Mouse (Mus musculus) gastrocnemius, postnatal 14 days (tissue): ENCODE measurements around the gene Mrpl55. TPM values are rescaled to one million over a fixed set of nuclear protein-coding genes. Genes with fewer than 3 reads are reported as not detected.
A peak's percentile ranks its signal among the peaks of the same experiment; 100 is the strongest.

Source experiments
- DNase-seq: peaks from one replicate; pipeline ENCODE4 v3.0.0; 2021; ENCODE audit warnings: mixed read lengths
- intact Hi-C: fragments of 180-260 bp; cut with DNase I; formaldehyde crosslinking; loops from one replicate; pipeline ENCODE4 v1.15.1; 2025; ENCODE audit warnings: low total_unique reads
- long read RNA-seq, 2 experiments: library from polyadenylated mRNA; stranded (forward); transcript quantifications; one replicate each; pipeline ENCODE4 v2.0.0; 2021
- total RNA-seq, 2 experiments: library from RNA; stranded (reverse); gene quantifications; 2 replicates each; pipeline ENCODE4 v1.2.3; 2021

Gene Mrpl55
- 10 to 100 TPM; 36.6 to 44.3 TPM for total RNA-seq
- long read RNA-seq, experiment 1, transcript Mrpl55-203 (4 exons, 792 nt), result minor isoform, 9 of 75 reads
- long read RNA-seq, experiment 1, transcript Mrpl55-205 (4 exons, 718 nt), result minor isoform, 6 of 75 reads
- long read RNA-seq, experiment 1, transcript Mrpl55-201 (4 exons, 940 nt), result major isoform, 43 of 75 reads
- long read RNA-seq, experiment 1, partial matches to known transcripts, result 1 of 75 reads
- long read RNA-seq, experiment 1, other reads (novel, unspliced or antisense), result 13 of 75 reads
- long read RNA-seq, experiment 2, transcript Mrpl55-201 (4 exons, 940 nt), result major isoform, 34 of 72 reads
- long read RNA-seq, experiment 2, transcript Mrpl55-205 (4 exons, 718 nt), result minor isoform, 9 of 72 reads
- long read RNA-seq, experiment 2, transcript Mrpl55-203 (4 exons, 792 nt), result minor isoform, 15 of 72 reads
- long read RNA-seq, experiment 2, partial matches to known transcripts, result 0 of 72 reads
- long read RNA-seq, experiment 2, other reads (novel, unspliced or antisense), result 11 of 72 reads

DNA sequence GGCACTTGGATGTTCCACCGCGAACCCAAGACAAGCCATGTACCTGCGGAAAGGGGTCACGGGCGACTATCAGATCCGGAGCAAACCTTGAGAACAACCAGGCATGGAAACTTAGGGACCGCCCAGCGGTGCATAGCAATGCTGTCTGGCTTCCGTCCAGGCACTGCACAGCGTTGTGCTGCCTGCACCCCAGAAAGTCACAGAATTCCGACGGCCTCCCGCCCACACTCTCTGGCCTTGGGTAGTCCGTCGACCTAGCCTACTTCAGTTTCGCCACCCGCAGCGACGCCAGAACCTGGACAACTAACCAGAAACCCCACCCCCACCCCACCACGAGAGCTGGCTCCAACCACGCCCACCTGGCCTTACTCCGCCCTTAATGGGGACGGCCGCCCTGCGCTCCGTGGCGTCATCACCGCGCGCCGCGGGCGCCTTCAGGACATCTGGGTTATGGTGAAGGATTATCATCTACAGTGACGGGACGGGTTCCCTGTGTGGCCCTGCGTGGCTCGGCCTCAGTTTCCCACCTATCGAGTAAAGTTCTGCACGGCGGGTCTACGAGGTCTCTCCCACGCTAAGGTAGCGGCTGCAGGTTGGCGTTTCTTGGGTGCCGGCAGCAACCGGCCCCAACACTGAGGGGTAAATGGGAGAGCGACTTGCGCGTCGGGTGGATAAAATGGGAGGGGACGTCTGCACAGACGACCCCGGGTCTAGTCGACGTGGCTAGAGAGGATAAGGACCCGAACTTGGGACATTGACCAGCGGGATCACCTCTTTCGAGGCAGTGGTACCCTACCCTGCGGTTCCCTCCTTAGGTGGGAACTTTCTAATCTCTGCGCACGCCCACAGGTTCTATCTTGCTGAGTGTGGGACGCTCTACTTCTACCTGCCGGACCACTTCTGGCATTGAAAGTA, at the start of gene Mrpl55:
TSS of gene Mrpl55 (plus strand) at position 406 of the 915 bp plus-strand sequence.
- intact Hi-C loops, result no loop called here
- peak; percentile 97 for DNase-seq

DNA sequence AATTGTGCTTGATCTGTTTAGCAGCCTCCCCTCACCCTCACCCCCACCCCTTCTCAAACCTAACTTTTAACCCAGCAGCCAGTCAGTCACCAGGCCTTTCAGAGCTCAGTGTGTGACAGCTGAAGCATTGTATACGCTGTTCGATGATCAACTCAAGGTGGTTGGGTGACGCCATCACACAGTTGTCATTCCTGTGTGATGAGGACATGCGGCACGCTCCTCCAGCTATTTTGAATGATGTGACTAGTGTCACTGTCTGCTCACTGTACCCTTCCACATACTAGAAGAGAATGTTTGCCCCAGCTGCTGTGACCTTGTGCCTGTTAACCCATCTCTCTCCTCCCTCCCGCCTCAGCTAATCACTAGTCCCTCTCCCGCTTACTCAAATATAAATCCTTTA, 48.1 kb upstream of the Mrpl55 start:
- intact Hi-C loops, result no loop called here
- DNase-seq, result no peak

DNA sequence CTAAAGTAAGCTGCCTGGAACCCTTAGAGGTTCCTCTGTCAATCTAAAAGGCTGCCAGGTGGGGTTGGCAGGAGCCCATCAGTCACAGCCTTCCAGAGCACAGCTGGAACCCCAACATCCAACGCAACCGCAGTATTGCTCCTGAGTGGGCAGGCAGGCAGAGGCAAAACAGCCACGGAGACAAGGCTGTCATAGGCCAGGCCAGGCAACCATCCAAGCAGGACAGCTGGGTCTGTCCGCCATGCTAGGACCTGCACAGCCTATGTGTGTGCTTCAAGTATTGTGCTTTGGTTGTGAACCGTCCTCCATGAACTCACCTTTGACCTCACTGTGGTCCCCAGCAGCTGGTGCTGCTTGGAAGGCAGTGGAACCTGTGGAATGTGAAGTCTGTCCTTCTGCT, 46.4 kb upstream of the Mrpl55 start:
- intact Hi-C loops, result no loop called here
- DNase-seq, result no peak

DNA sequence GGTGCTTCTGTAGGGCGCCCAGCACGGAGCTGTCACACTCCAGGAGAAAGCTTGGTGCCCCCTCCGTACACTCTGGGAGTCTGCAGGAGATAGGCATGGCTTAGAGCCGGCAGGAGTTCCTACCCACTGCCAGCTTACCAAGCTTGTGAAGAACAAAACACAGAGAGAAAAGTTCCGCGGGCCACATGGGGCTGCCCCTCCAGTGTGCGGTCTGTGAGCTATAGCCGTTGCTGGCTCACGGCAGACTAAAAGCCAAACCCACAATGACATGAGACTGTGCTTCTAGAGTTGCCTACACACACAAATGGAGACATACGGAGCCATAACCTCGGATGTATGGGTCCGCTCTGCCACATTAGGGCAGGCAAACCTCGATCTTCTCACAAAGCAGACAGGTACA, 43.2 kb upstream of the Mrpl55 start:
- intact Hi-C loops, result no loop called here
- no peak for DNase-seq

DNA sequence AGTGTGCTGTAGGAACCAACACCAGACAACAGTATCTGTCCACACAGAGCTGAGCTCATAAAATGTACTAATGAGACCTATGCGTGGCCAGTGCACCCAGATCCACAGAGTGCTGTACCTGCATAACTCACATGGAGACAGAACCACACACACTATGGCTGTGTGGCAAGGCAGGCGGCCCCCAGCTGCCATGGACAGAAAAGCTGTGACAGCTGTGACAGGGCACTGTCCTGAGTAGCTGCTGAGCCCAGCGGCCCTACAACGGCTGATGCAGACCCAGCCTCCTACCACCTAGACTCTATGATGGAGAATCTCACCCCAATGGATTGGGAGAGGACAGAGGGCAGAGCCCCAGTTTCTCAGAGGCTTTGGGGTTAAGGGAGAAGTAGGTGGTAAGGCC, 42.7 kb upstream of the Mrpl55 start:
- intact Hi-C loops, result no loop called here
- no peak for DNase-seq

DNA sequence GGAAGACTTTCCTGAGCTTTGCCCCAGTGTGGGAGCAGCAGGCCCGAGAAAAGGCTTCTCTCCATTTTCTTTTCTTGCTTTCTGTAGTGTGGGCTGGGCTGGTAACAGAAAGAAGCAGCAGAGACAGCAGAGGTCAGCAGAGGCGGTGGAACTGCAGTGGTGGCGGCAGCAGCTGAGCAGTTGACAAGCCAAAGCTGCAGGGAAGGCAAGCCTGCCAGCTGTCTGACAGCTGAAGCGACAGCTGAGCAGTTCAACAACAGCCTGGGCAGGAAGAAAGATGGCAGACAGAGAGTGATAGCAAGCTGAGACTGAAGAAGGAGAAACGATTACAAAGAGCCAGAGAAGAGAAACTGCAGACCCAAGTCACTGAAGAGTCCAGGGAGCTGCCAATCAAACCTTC, 40.9 kb upstream of the Mrpl55 start:
- DNase-seq, result peak; percentile 73
- intact Hi-C loops, result no loop called here

DNA sequence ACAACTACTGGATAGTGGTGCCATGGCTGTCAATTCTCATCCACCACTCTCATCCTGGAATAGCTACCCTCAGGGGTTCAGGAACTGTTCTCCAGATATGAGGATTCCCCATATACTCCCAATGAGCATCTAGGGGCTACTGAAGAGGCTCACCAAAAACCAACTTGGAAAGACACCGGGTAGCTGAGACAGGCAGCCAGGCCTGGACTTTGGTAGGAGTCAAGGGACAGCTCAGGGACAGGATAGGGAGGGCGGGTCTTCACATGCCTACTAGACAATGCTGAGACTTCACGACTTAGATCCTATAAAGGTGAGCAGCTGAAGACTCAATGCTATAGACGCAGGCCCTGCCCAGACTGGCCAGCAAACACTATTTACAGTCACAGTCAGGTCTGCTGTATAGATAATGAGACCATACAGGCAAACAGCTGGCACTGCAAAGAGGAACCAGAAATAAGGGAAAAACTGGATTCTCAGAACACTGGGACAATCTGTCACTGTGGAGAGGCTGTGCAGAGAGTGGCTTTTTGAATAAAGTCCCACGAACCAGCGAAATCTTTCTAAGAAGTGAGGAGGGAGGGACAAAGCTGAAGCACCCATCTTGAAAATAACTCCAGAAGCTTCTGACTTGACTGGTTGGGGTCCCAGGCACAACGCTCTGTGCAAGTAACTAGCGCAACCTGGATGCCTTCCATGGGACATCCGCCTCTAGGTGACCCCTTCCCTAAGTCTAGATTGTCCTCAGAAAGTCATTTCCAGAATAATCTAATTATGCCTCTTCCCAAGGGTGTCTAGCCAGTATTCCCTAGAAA, 39.6 kb upstream of the Mrpl55 start:
- no peak for DNase-seq
- intact Hi-C loops, result no loop called here

DNA sequence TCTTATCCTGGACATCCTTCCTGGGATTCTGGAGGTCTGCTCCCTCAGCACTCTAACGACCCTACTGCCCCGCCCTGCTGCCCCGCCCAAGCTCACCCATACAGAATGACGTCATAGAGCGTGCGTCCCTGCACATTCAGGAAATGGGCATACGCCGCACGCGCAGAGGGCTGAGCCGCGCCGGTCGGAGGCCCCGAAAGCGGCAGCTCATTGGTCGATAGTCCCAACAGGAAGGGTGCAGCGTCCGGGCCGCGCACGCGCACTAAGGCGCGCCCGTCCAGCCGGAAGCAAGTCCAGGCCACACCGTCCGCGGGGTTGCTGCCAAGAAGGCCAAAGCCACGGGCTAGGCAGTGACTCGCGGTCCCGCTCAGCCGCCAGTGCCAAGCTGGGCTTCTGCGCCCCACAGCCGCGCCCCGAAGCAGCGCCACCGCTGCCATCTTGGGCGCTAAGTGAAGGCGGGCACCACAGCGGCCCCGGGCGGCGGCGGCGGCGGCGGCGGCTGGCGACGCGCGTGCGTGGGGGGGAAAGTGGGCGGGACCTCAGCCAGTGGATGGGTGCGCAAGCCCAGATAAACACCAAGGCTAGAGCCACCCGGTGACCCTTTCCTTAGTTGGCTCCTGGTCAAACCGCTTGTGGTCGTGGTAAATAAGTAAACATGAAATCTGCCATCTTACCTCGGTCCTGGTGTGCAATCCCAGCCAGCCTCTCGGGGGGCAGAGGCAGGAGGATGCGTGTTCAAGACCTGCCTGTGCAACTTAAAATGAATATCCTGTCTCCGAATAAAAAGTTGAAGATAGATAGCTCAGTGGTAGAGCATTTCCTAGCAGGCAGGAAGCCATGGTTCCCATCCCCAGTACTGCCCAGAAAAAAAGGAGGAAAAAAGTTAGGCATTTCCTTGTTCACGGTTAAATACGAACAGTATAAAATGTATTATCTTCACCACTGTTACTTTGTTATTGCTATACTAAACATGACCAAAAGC, 38.7 kb upstream of the Mrpl55 start, which contains the start of gene Iba57:
TSS of gene Iba57 (minus strand) at position 485 of the 982 bp plus-strand sequence.
- intact Hi-C loops, result no loop called here
- DNase-seq, result peak; percentile 96

DNA sequence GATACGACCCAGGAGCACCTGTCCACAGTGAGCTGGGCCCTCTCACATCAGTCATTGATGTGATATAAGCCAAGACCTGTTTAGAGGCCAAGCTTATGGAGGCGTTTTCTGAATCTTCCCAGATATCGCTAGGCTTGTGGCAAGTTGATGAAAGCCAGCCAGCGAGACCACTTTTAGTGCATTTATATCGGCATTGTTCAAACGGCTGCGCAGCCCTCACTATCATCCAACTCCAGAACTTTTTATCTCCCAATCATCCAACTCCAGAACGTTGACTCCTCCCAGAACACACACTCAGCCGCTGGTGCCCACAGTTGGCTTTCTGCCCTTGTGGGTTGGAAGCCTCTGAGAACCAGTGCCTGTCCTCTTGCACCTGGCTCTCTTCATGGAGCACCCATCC, 37.9 kb upstream of the Mrpl55 start:
- DNase-seq, result no peak
- intact Hi-C loops, result no loop called here

DNA sequence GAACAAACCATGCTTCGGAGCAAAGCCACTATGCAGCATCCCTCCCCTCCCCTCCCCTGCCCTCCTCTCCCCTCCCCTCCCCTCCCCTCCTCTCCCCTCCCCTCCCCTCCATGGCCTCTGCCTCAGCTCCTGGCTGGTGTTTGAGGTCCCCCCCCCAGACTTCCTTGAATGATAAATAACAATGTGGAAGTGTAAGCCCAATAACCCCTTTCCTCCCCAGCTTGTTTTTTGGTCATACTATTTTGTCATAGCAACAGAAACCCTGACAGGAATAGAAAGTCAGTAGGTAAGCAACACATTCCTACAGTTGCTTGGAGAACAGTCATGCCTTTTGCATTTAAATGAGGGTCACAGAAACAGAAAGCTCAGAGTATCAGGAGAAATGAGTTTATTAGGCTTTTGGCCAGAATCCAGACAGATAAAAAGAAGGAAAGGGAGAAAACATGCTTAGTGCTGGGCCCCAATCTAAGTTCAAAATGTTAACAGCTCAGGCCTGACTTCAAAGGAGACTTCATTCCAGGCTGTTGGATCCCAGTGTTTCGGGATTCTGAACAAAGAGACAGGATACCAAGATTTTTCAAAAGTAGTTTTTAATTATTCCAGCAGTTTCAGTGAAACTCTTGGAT, 36.6 kb upstream of the Mrpl55 start:
- DNase-seq, result no peak
- intact Hi-C loops, result no loop called here

DNA sequence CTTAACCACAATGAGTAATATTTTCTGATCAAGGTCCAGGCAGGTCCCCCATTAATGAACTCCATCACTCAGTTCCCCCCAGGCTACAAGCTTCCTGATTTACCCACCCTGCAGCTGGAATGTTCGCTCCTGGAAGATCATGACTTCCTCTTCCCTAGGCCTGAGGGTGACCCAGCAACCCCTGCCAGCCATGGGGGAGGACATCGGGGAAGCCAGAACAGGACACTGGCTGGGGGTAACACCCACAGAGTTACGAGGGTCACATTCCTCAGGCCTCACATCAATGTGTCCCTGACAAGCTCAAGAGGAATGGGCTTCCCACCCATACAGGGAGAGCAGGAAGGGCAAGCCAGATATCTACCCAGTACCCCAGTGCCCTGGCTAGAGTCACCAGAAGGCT, 32.5 kb upstream of the Mrpl55 start:
- DNase-seq, result no peak
- intact Hi-C loops, result no loop called here

DNA sequence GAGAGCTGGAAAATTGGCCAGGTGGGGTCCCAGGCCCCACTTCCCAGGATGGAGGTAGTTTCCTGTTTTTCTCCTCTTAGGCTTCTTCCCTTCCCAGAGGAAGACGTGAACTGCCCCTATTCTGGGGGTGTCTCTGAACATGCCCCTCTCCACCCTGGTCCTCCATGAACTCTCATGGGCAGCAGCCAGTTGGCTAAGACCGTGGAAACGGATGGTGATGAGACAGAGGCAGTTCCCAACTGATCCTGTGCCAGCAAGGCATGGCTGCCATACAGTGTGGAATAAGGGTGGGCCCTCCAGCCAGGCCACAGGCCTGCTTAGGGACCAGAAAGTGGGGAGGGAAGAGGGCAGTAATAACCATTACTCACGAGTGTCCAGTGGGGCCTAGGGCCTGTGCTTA, 31.7 kb upstream of the Mrpl55 start:
- intact Hi-C loops, result no loop called here
- no peak for DNase-seq

DNA sequence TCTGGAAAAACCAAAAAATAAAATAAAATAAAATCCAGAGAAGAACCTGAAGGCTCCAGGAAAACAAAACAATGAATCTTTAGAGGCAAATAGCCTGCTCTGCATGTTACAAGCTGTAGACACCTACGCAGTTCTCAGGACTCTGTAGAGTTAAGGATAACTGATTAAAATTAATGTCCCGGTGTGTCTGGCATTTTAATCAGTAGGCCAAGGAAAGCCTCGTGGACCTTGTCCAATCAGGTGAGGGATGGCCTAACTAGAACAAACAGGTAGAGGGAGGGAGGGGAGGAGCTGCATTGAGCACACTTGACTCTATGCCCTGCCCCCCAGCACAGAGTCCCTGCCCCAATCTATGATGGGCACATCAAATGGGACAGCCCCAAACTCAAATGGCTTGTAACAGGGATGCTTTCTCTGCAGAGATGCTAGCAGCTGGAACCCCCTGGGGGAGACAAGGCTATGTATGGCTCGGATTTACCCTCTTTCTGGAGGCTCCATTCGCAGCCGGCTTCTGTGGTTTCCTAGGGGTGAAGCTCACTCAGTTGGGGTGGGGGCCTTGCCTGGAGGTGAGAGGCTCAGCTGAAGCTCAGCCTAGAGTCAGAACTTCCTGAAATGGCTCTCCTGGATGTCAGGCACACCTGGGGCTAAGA, 28.0 kb upstream of the Mrpl55 start:
- intact Hi-C loops, result no loop called here
- DNase-seq, result no peak

DNA sequence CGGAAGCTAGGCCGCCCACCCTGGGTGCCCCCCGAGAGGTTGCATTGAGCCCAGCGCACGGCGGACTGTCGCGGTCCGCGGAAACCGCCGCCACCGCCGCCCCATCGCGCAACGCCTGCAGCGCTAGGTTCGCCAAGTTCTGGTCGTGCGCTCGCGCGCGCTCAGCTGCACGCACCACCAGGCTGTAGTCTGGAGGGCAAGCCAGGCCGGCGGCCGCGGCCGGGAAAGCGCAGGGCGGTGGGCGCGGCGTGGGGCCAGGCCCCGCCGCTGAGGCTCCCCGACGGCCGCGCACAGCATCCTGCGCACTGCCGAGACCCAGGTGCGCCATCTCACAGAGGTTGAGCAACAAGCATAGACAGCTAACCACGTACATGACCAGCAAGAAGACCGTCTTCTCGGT, 25.8 kb upstream of the Mrpl55 start:
- DNase-seq, result no peak

DNA sequence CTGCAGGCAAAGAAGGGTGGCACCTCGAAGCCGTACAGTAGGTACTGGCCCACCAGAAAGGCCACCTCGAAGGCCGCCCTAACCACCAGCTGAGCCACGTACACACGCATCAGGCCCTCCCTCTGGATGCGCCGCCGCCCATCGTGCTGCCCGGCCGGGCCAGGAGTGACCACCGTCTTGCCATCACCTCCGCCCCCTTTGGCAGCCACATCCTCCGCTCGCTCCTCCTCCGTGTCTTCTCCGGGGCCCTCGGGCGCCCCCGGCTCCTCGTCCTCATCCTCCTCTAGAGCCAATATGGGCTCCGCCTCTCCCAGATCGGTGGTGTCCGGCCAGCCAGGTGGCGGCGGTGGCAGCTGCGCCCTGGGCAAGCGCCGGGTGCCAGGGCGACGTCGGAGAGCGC, 25.4 kb upstream of the Mrpl55 start:
- no peak for DNase-seq
- intact Hi-C loops, result no loop called here

More for the DNA sequence above, 25.8 kb upstream of the Mrpl55 start:
- intact Hi-C loops, result no loop called here

DNA sequence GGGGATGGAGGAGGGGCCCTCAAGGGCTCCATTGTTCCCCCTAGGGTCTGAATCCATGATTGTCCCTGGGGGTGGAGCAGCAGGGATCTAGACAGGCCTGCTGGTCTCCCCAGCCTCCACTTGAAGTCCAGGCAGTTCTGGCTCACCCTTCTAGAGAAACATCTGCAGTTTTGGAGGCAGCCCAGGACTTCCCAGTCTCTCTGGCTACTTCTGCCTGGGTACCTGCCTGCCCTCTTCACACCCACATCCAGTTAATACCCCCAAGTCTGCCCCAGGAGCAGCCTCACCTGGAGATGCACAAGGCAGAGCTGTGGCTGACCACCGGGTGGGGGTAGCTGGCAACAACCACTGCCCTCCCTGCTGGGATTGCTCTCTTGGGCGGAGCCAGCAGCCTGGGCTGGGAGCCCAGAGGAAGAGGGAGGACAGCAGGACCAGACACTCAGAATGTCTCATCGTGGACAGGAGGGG, 19.4 kb upstream of the Mrpl55 start, which contains the start of gene Gjc2:
TSS of gene Gjc2 (minus strand) at position 350 of the 468 bp plus-strand sequence.
- peak; percentile 74 for DNase-seq
- intact Hi-C loops, result no loop called here

DNA sequence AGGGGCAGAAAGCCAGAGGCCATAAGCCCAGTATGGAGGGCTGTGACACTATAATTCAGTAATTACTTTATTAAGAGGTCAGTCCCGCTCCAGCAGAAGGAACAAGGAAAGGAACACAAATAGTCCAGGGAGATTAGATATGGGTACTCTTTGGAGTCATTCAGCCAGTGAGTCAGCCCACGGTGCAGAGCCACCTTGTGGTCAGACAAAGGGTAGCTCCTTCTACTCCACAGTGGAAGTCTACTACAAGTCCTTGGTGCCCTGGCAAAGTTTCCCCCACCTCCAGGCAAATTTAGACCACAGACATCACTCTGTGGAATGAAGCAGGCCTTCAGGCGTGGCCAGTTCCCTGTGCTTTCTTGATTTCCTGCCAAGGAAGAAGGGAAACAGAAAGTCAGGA, 18.5 kb upstream of the Mrpl55 start:
- peak; percentile 65 for DNase-seq
- intact Hi-C loops, result no loop called here
